Mouse (Mus musculus) CH12.LX (cell line): ENCODE data around the gene Gmppa.

Source experiments
- CTCF ChIP-seq, 2 experiments: IDR thresholded peaks in 1 of 2; conservative IDR thresholded peaks in 1 of 2; 2 replicates each; pipeline ENCODE4 v1.5.1; 2011 to 2012; ENCODE audit warnings: low read depth in 2 of 2, low read length in 2 of 2, improper control_type of control experiment in 1 of 2, inconsistent platforms in 1 of 2, mild to moderate bottlenecking in 1 of 2, moderate library complexity in 1 of 2
- EP300 ChIP-seq: IDR thresholded peaks from 2 replicates; pipeline ENCODE4 v1.6.1; 2011; ENCODE audit warnings: low read length, improper control_type of control experiment
- JUND ChIP-seq: conservative IDR thresholded peaks from 2 replicates; pipeline ENCODE4 v1.6.1; 2011; ENCODE audit warnings: low read depth, low read length, improper control_type of control experiment
- NRF1 ChIP-seq: IDR thresholded peaks from 2 replicates; pipeline ENCODE4 v1.6.1; 2014; ENCODE audit warnings: low read depth, mild to moderate bottlenecking, inconsistent platforms, low read length, improper control_type of control experiment, moderate library complexity
- POLR2A ChIP-seq: IDR thresholded peaks from 2 replicates; pipeline ENCODE4 v1.6.1; 2011; ENCODE audit warnings: low read depth, mild to moderate bottlenecking, improper control_type of control experiment, low read length
- TBP ChIP-seq: conservative IDR thresholded peaks from 2 replicates; pipeline ENCODE4 v1.6.1; 2011; ENCODE audit warnings: low read depth, low read length, improper control_type of control experiment
- TCF12 ChIP-seq: IDR thresholded peaks from 2 replicates; pipeline ENCODE4 v1.6.1; 2014; ENCODE audit warnings: low read depth, mild to moderate bottlenecking, inconsistent platforms, low read length, improper control_type of control experiment
- UBTF ChIP-seq: IDR thresholded peaks from 2 replicates; pipeline ENCODE4 v1.6.1; 2012; ENCODE audit warnings: low read depth, mild to moderate bottlenecking, inconsistent platforms, low read length, improper control_type of control experiment, moderate library complexity
- ZMIZ1 ChIP-seq: IDR thresholded peaks from 2 replicates; pipeline ENCODE4 v1.6.1; 2012; ENCODE audit warnings: low read depth, mild to moderate bottlenecking, inconsistent platforms, low read length, improper control_type of control experiment

DNA sequence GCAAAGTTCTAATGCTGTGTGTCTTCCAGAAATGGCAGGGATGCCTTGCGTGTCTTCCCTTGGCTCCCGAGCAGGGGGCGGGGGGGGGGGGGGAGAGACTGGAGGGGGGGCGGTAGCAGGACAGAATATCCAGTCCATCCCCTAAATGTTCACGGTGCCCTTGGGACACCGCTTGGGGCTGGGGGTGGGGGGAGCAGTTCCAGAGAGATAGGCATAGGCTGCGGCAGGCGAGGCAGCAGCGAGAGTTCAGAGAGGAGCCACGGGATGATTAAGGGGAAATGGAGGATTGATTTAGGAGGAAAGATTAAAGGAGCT, 21.9 kb downstream of the Gmppa start:
- no peak for TF ChIP-seq CTCF (conservative IDR thresholded peaks at IDR 0.05 in 1 of 2, IDR thresholded peaks at IDR 0.05 in 1 of 2; ENCODE audit: low read depth in 2 of 2, low read length in 2 of 2)
- TF ChIP-seq TCF12: no peak
- no peak for TF ChIP-seq POLR2A
- TF ChIP-seq NRF1: no peak
- TF ChIP-seq EP300: no peak
- TF ChIP-seq JUND: no peak
- no peak for TF ChIP-seq ZMIZ1
- TF ChIP-seq UBTF: no peak
- TF ChIP-seq TBP: no peak
